Mouse (Mus musculus): ENCODE results near the gene Plcb4. TPM values are rescaled to one million over a fixed set of nuclear protein-coding genes. Genes with fewer than 3 reads are reported as not detected.
"Not testable (repeated sequence)": the region's sequence is repeated elsewhere in the genome, so short reads cannot be mapped to it uniquely, and the experiment has no call there.

Plcb4 gene
- total RNA-seq, 2 experiments from 2014 or later = 22.5 to 33.7 TPM

DNA sequence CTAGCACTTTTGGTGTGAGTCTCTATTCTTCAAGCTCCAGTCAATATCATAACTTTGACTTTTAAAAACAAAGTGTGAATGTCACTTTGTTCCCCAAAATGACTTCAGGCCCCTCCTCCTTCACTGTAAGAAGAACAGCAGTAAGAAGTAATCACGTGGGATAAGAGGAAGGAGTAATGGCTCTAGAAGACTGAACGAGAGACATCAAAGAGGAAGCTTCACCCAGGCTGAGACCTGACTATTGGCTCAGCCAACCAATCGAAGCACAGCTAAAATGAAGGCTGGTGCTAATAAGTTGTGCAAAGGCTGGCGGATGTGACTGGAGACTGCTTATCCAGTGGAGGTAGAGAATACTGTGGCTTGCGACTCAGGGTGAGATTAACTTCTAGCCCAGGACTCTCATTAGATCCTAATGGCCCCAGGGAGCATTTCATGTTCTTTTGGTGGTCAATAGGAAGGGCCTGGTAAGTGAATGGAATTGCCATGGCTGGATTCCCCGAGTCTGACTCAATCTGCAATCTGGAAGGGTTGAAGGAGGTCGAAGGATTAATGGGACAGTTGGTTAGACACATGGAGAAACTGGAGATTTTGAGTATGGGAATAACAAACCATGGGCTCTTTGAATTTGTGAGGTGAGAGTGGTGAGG, 225.8 kb downstream of the Plcb4 start:
- no peak for DNase-seq (ENCODE audit: low spot score in 2 of 2)

DNA sequence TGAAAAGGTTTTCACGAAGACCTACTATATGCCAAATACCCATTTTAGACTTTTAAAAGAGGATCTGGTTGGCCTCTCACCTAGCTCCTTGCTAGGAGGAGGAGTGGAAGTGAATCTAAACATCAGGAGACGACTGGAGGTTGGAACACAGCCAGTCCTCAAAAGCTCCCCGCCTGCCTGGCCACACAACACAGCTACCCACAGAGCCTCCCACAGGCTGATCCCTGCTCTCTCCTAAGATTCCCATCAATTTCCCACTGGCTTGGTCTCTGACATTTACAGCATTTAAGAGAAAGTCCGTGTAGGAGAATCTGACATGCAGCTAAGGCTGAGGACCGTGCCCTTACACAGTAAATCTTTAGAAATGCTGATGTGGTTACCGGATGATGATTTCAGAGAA, 226.8 kb downstream of the Plcb4 start:
- DNase-seq (ENCODE audit: low spot score in 2 of 2) = no peak

DNA sequence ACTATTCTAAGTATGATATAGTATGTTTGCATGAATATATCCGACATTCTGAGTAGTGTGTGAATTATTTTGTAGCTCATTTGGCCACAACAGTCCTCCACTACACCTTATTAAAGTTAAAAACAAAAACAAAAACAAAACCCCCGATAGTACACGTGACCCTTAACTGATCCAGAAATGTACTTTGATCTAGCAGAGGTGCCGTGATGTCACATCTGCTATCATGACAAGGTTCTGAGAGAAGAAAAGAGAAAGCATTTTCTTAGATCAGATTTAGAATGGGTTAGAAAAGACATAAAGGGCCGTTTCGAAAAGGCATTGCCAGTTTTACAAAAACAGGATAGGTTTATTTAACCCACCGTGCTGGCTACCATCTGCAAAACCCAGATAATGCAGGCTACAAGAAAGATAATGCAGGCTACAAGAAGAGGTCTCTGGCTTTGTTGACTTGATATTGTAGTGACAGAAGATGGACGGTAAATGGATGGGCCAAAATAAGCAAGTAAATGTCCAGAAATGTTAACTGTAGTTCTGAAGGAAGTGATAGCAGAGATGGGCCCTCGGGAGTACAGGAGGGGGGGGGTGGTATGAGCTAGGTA, 227.4 kb downstream of the Plcb4 start:
- no peak for DNase-seq (ENCODE audit: low spot score in 2 of 2)

DNA sequence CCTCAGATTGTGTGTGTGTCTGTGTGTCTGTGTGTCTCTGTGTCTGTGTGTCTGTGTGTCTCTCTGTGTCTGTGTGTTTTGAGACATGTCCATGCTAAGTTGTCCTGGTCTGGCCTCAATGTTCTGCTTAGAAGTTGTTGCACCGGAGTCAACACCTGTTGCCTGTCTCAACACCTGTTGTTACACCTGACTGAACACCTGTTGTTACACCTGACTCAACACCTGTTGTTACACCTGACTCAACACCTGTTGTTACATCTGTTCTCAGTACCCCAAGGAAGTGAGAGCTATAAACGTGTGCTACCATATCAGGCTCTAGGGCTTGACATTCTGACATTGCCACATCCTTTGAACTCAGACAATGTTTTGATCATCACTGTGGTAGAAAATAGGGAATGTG, 229.0 kb downstream of the Plcb4 start:
- DNase-seq (ENCODE audit: low spot score in 2 of 2) = no peak

DNA sequence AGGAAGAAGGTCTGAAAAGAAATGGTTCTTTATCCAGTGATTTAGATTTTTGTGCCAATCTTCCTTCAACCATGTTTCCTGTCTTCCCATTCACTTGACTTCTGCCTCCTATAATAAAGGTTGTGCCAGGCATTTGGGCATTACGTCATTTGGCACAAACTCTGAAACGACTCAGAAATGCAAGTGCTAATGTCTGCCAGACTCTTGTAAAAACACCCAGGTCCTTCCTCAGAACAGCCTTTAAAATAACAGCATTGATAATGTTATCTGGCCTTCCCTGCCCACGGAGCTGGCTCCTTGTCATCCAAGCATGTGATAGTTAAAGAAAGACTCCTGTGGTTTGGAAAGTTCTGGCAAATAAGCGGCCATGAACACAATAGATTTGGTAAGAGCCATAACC, 229.4 kb downstream of the Plcb4 start:
- no peak for DNase-seq (ENCODE audit: low spot score in 2 of 2)

DNA sequence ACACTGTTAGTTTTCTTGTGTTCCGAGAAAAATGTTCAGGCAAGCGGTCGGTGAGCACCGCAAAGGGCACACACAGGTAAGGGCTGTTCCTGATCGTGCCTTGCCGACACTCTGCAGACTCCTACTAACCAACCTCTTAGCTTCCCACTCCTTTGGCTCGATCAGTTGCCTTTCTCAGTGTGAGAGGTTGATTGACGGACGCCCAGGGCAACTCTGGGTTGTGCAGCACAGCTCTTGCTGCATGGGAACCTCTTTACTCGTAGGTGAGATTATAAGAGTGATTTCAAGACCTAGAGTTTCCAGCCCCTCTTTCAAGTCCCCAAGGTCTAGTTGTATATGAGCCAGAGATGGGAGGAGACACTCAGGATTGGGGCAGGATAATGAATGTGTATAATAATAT, 230.0 kb downstream of the Plcb4 start:
- DNase-seq (ENCODE audit: low spot score in 2 of 2) = no peak

DNA sequence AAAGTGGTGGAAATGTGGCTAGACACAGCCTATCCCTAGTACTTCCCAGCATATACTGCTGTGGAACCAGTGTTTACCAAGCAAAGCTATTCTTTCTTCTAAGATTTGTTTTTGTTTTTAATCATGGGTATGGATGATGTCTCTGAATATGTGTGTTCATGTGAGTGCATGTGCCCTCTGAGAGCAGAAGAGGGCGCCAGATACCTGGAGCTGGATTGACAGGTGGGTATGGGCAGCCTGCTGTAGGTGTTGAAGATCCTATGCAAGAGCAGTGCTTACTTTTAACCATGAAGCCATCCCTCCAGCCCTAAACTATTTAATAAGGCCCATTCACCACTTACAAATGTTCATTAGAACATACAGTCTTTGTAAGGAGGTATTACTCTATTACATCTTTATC, 231.3 kb downstream of the Plcb4 start:
- DNase-seq (ENCODE audit: low spot score in 2 of 2) = no peak

DNA sequence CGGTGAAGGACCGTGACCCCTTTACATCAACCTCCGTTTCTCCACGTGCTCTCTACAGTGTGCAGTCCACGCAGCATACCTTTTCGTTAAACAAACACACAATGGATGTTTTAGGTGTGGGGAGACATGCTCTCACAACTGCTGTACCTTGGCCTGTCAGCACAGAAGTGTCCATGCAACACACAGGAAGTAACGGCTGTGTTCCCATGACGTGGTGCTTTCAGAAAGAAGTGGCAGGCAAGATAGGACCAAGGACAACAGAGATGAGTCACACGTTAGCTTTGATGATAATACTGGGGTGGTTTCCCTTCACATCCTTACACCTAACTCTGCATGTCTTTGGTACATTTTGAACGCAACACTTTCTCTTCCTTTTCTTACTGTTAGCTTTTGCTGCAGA, 232.3 kb downstream of the Plcb4 start:
- DNase-seq (ENCODE audit: low spot score in 2 of 2) = no peak

DNA sequence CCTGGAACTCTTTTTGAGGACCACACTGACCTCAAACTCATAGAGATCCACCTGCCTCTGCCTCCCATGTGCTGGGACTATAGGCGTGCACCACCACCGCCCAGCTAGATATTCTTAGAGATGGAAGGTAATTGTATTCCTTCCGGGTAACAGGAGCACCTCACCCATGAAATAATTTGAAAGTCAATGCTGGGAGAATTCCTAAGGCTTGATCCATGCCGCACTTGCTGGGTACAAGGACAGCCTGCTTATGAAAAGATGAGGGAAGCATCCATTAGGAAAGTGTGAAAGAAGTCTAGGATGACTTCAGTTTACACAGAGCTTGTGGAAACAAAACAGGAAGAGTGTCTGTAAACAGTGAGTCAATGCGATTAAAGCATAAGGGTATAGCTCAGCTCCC, 232.9 kb downstream of the Plcb4 start:
- no peak for DNase-seq (ENCODE audit: low spot score in 2 of 2)

DNA sequence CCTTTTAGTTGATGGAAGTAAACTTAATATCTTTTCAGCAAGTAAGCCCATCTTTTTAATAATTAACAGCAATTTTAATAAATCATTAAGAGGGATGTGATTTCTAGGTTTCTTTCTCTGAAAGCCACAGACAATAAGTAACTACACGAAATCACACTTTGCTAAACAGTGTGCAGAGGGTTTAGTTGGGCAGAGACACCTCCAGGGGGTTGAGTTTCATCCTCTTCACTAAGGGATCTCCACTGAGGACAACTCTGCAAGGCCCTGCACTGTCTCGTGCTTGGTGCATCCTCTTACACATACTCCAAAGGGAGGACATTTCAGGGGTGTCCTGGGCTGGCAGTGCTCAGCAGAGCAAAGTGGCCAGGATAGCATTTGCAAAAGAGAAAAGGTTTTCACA, 235.8 kb downstream of the Plcb4 start:
- DNase-seq (ENCODE audit: low spot score in 2 of 2) = no peak

DNA sequence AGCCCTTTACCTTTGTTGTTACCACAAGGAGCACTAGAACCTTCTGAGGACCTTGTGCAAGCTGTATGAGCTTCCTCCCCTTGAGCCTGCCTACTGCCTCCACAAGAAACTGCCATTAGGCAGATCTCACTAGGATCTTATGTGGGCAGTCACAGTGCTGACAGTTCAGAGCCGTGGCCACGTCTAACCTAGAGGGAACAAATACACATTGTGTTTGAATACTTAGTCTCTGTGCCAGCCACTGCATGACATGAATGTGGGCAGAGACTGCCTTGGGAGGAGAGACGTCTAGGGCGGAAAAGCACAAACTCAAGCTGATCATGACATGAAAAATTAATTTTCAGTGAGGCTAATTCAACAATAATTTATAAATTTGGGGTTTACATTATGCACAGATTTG, 239.2 kb downstream of the Plcb4 start:
- DNase-seq (ENCODE audit: low spot score in 2 of 2) = no peak

DNA sequence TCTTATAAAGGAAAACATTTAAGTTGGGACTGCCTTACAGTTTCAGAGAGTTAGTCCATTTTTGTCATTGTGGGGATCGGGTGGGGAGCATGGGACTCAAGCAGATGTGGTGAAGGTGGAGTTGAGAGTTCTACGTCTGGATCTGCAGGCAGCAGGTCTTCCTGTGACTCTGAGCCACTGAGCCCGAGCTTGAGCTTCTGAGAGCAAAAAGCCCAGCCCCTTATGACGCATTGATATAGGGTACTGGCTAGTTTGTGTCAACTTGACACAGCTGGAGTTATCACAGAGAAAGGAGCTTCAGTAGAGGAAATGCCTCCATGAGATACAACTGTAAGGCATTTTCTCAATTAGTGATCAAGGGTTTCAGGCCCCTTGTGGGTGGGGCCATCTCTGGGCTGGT, 241.1 kb downstream of the Plcb4 start:
- DNase-seq (ENCODE audit: low spot score in 2 of 2) = not testable (repeated sequence)

DNA sequence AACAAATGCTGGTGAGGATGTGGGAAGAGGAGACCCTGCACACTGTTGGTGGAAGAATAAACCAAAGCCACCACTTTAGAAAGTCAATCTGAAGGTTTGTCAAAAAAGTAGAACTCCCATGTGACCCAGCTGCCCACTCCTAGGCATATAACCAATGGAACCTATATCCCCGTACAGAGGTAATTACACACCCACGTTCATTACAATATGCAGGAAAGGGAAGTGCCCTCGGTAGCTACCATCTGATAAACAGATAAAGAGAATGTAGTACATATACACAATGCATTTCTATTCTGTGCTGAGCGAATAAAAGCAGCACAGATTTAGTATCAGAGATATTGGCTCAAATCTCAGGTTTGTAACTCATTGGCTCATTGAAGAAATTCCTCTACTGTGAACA, 242.2 kb downstream of the Plcb4 start:
- DNase-seq (ENCODE audit: low spot score in 2 of 2) = no peak

DNA sequence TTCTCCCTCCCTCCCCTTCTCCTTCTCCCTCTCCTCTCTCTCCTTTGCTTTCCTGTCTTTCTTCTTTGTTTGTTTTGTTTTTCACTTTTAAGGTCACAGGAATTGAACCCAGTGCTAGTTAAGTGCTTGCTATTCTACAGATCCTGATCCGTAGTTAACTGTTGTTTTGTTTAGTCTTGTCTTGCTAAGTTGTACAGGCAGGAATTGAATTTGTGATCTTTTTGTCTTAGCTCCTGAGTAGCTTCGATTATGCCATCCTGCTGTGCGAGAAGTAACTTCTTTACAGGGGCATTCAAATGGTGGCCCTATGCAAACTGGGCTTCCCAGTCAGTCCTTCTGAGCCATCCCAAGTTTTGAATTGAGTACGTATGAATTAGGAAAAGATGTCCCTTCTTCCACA, 245.5 kb downstream of the Plcb4 start:
- DNase-seq (ENCODE audit: low spot score in 2 of 2) = no peak

DNA sequence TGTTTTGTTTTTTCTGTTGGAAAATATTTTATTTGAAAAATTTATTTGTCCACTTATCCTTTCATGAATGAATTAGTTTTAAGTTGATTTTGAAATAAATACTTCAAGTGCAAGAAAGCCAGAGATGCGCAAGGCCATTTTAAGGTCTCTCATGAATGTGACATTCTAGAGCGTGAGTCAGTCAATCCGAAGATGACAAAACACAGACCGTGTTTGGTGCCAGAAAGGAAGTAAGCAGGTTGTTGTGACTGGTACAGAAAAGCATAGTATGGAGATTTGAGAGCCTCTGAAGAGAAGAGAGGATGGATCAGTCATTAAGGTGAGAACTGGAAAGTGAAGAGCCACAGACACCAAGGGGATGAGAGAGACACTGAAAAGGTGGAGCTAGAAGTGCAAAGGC, 246.0 kb downstream of the Plcb4 start:
- no peak for DNase-seq (ENCODE audit: low spot score in 2 of 2)

DNA sequence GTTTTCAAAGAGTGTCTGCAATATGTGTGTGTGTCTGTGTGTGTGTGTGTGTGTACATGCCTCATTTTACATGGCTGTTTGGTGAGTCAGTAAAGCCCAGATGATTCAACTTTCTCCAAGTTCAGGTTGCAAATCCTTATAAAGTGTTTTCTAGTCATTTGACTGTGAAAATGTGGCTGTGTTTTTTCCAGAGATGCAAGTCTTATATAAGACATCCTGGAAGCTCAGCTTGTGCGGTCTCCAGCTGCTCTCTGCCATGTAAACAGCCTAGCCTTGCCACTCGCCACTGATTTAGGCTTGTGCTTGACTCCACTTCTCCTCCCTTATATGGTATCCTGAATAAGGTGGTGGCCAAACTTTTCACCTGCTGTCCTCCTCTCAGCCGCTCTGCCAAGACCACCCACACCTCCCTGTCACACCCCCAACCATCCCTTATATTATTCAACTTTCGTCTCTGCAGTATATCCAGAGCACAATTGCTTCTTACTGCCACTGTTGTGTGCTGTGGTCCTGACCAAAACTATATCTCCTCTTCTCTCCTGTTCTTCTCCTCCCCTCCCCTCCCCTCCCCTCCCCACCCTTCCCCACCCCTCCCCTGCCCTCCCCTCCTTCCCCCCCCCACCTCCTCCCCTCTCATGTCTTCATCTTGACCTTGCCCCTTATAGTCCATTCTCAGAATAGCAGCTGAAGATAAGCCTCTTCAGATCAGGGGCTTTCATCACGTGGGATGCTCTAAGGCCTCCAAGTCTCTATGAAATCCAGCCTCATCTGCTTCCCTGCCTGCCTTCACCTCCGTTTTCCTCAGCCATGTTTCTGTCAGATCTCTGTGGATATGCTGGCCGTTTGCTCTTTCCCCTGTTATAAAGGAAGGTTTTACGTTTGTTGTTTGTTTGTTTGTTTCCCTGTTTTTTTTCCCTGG, 255.8 kb downstream of the Plcb4 start:
- DNase-seq (ENCODE audit: low spot score in 2 of 2) = no peak

DNA sequence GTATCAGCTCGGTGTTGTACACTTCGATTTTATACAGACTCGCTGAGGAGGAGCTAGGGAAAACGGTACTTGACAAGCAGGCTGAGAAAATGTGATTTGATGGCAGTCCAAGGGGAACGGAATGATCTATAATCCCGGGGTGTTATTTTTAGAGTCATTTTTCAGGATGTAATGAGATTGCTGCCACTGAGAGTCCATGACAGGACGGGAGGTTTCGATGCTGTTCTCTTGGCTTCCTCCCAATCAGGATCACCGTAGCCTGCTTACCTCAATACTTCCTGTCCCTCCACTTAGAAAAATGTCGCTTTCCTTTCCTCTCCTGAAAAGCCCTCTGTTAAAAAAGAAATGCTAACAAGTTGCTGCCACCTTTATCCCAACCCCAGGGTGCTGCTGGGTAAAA, 257.1 kb downstream of the Plcb4 start:
- no peak for DNase-seq (ENCODE audit: low spot score in 2 of 2)

DNA sequence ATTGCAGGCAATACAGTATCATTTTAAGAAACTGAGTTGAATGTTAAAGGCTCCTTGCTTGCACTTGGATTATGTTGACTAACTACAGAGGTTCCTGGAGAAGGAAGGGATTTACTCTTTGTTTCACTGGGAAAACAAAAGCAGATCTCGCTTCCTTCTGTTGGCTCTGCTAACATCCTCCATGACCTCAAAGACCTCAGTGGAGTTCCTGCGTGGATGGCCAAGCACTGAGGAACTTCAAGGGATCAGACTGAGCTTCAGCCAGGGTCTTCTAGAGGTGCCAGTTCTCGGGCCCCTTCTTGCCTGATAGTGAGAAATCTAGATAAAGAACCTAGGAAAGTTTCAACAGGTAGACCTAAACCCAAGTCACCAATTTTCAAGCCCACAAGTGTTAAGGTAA, 258.2 kb downstream of the Plcb4 start:
- no peak for DNase-seq (ENCODE audit: low spot score in 2 of 2)

DNA sequence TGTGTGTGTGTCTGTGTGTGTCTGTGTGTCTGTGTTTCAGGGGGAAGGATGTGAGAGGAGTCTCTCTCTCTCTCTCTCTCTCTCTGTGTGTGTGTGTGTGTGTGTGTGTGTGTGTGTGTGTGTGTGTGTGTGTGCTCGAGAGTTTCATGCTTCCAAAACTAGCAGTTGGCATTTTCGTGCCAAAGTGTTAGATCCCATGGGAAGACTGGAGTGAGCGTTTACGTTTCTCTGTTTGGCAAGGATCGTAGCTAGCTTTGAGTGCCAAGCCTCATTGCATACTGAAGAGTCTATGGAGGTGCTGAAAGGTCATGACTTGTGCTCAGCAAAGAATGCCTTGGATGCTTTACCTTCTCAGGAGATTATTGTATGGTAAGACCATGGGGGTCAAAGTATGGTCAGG, 259.3 kb downstream of the Plcb4 start:
- no peak for DNase-seq (ENCODE audit: low spot score in 2 of 2)

DNA sequence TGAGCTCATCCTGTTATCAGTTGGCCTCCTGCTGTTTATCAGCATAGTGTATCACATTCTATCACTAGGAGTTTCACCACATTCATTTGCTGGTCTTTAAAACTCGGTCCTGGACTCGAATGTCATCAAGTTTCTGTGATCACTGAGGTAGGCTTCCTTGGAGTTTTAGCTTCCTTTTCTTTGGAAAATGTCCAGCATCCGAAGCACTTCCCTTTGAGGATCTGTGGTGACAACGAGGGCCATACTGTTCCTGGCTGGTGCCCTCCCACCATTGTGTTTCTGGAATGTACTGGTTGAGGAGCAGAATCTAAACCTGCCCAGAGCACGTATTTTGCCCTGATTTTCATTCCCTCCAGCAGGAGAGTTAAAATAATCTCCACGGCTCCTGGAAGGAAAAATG, 260.8 kb downstream of the Plcb4 start:
- no peak for DNase-seq (ENCODE audit: low spot score in 2 of 2)

DNA sequence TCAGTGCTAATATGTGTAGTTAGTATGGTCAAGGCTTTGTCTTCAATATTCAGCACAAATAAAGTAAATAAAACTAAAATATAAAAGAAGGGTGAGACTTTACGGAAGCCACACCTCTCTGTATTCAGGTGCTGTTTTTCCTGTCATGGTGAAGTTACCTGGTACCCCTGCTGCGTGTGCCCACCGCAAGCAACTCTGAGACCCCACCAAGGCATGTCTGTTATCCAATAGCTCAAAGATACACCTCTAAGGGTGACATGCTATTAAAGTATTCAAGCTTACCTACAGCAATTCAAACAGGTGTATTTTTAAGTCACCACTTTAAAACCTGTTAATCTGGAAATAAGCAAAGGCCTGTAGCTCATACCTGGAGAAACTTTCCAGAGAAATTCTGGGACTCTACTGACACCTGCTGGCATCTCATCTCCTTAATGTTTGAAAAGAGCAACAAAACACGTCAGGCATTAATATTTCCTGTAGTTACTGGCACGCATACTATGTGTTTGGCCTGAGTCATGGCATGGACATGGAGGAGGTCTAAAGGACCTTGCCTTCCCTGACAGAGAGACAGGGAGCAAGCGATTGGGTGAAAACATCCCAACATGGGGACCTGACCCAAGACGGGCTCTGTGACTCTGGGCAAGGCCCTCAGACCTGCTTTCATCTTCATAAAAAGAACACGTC, 268.0 kb downstream of the Plcb4 start:
- peak; percentile 24 to 63 for DNase-seq (ENCODE audit: low spot score in 2 of 2)
